Mouse (Mus musculus): ENCODE data around the gene Emc10. TPM values are rescaled to one million over a fixed set of nuclear protein-coding genes. Genes with fewer than 3 reads are reported as not detected.

The Emc10 gene
- total RNA-seq, 4 experiments from 2014 or later: 73.8 to 84.8 (median 83.7) TPM

DNA sequence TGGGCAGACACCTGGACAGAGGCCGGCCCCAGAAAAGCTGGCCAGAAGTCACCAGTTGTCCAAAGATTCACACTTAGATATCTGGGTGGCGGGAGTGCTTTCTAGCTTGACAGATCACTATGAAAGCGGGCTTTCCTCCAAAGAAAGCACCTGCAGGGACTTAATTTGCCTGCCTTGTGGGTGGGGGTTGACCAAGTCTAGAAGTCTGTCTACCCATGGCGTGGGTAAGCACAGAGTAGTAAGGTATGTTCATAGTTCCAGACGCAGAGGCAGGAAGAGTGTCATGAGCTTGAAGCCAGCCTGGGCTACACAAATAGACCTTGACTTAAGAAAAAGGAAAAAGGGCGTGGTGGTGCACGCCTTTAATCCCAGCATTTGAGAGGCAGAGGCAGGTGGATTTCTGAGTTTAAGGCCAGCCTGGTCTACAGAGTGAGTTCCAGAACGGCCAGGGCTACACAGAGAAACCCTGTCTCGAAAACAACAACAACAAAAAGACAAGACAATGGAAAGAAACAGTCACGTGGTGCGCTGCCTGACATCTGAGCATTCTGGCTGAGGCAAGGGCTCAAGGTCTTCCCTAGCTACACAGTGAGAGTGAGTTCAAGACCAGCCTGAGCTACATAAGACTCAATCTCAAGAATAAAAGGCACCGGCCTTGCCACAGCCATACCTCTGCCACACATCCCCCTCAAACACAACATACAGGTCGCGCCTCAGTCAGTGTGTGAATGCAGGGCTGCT is 30.3 kb upstream of the Emc10 start:
- DNase-seq (ENCODE audit: low spot score): no peak

DNA sequence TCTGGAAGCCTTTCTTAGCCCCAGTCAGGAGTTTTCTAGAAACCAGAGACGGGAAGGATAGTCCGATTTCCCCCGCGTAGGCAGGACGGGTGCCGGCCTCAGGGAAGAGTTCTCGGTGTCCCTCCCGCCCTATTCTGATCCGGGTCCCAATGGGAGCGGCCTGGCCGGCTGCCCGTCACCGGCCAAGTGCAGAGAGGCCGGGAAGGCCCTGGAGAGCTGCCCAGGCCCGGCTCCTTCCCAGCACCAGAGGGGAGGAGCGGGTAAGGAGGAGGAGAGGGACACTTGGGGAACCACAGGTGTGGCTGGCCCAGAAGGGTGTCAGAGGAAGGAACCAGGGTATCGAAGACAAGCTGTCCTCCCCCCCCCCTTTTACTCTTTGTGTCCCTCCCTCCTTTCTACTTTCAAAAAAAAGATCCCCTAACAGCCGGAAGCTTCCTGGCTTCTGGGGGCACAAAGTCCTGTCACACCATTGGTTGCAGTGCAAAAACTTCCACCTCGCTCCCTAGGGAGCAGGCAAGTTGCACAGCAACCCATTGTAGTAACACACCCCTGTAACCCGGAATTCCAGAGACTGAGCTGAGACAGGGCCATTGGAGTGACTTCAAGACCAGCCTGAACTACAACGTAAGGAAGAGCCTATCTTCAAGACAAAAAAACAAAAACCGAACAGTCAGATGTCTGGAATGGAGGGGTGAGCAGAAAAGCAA is 28.9 kb upstream of the Emc10 start:
- peak; percentile 86 for DNase-seq (ENCODE audit: low spot score)

DNA sequence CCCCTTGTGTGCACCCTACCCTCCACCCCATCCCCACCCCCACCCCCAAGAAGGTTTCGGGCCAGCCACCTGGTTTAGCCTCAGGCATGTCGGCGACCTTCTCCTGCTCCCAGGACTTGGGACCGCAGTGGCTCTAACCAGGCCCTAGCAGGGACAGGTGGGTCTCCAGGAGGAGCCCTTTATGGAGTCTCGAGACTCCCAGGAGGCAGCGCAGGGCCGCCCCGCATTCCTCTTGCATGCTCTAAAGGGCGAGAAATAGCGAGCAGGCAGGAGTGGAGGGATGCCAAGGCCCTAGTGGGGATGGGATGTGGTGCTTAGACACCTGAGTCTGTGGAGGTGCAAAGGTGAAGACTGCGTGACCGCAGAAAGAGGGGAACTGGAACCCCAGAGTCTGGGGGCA is 28.2 kb upstream of the Emc10 start, which contains the start of gene Mybpc2:
Gene Mybpc2 (minus strand): TSS at position 155 of the 400 bp plus-strand sequence.
- DNase-seq (ENCODE audit: low spot score): peak; percentile 22

DNA sequence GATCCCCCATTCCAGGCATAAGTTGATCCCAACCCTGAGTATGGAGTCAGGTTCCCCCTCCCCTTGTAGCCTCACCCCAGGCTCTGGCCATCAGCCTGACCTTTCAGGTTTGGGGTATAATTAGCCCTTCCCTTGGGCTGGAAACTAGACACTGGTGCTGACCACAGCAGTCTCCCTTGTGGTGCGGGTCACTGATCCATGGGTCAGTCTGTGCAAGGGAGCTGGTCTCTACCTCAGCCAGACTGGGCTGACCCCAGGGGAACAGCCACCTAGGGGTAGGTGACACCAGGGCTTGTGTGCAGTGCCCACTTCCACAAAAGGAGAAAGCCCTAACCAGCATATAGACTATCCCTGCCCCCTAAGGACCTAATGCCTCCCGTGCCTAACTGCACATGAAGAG is 26.7 kb upstream of the Emc10 start:
- no peak for DNase-seq (ENCODE audit: low spot score)

DNA sequence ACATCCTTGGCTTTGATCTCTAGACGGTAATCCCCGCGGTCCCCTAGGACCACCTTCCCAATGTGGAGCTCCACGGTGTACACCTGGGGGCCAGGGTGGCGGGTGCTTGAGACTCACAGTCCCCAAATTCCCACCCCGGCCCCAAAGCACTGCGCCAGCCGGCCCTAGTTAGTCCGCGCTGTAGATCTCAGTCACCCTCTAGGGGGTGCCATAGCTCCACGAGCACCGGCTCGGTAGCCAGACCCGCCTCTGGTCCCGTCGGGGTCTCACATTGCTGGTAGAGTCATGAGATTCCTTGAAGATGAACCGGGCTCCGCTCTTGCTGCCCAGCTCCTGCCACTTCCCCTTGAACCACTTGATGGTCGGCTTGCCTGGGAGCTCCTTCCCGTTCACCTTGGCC is 25.4 kb upstream of the Emc10 start:
- no peak for DNase-seq (ENCODE audit: low spot score)

DNA sequence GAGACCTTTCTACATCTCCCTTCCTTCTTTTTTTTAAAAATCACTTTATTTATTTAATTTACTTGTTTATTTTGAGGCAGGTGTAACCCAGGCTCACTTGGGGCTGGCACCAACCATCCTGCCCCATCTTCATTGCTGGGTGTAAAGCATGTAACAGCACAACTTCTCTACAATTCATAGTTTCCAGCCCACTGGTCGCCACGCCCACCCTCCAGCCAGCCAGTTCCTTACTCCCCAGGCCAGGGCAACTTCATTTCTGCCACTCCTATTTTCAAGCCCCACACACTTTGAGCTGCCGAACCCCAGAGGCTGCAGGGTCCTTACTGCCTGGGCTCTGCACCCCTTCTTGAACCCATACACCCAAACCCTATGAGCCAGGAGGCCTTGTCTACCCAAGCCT is 24.7 kb upstream of the Emc10 start:
- DNase-seq (ENCODE audit: low spot score): no peak

DNA sequence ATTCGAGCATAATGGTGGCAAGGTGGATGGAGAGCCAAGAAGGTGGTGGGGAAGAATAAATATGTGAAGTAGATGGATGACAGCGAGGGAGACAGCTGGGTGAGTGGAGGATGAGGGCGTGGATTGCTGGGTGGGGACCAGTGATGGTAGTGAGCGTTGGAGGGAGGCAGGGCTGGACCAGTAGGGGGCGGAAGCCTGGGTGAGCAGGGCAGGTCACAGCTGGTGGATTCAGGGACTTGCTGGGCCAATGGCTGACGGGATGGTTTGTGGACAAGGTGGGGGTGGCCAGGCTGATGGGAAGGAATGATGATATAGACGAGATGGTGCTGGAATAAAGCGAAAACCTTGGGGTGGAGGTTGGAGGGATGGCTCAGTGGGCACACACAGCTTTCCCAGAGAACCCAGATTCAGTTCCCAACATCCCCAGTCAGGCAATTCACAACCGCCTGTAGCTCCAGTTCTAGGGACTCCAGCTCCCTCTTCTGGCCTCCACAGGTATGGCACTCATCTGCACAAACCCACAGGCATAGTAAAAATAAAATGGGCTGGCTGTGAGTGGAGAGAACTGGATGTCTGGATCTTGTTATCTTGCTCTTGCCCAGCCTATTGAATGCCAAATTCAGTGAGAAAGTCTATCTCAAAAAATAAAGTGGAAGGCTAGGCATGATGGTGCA is 23.0 kb upstream of the Emc10 start:
- no peak for DNase-seq (ENCODE audit: low spot score)

DNA sequence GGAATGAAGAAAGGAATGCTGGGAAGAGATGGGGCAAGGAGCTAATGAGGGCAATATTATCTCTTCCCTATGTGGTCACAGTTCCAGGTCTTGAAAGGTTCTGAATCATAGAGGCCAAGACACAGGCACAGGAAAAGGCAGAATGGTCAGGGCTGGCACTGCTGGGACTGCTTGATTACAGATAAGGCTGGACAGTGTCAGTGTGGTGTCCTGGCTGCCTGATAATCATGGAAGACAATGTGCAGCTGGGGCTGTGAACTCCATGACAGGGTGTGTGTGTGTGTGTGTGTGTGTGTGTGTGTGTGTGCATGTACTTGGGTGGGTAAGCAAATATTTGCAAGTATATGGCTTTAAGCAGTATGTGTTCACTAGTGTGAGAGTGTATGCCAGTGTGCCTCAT is 11.2 kb upstream of the Emc10 start:
- DNase-seq (ENCODE audit: low spot score): no peak

DNA sequence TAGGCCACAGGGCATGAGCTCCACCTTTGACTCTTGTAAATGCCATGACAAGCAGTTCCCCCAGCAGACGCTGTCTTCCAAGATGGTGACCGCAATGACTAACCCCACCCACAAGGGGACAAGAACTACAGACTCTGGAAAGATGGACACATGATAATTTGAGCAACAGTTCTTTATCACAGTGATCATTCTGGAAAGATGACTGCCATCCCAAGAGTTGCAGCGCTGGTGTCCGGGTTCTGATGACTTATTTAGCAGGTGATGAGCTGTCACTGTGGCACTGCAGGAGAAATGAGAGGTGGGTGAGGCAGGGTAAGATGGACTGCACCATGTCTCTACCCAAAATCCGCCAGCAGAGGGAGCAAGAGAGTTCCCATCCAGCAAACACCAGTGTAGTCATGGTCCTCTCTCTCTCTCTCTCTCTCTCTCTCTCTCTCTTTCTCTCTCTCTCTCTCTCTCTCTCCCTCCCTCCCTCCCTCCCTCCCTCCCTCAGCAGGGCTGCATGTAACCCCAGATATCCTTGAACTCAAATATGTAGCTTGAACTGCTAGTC is 5.3 kb upstream of the Emc10 start:
- peak; percentile 54 for DNase-seq (ENCODE audit: low spot score)

DNA sequence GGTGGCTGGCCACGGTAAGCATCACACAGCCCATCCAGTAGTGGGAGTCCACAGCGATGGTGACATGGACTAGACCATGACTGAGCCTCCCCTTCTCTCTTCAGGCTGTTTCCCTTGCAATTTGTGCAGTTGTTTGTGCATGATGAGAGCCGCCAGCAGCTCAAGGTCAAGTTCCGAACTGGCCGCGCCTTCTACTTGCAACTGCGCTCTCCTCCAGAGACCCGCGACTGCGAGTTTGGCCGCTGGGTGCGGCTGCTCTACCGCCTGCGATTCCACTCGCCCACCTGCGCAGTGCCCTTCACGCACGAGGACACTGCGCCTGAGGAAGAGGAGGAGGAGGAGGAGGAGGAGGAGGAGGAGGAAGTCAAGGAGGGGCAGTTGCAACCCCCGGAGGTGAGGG is 3.7 kb upstream of the Emc10 start:
- no peak for DNase-seq (ENCODE audit: low spot score)

DNA sequence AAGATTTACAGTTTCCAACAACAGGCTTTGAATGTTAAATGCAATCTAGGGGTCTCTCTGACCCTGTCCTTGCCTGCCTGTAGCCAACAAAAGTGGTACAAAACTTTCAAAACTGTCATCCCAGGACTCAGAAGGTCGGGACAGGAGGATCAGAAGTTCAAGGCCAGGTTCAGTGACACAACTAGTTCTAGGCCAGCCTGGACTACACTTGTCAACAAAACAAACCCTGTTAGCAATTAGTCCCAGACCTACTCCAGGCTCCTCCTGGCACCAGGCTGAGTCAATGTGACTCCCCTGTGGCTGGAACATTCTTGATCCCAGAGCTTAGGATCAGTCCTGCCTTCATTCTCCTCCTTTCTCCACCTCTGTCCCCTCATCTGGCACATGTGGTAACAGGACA is 2.6 kb upstream of the Emc10 start:
- DNase-seq (ENCODE audit: low spot score): no peak

DNA sequence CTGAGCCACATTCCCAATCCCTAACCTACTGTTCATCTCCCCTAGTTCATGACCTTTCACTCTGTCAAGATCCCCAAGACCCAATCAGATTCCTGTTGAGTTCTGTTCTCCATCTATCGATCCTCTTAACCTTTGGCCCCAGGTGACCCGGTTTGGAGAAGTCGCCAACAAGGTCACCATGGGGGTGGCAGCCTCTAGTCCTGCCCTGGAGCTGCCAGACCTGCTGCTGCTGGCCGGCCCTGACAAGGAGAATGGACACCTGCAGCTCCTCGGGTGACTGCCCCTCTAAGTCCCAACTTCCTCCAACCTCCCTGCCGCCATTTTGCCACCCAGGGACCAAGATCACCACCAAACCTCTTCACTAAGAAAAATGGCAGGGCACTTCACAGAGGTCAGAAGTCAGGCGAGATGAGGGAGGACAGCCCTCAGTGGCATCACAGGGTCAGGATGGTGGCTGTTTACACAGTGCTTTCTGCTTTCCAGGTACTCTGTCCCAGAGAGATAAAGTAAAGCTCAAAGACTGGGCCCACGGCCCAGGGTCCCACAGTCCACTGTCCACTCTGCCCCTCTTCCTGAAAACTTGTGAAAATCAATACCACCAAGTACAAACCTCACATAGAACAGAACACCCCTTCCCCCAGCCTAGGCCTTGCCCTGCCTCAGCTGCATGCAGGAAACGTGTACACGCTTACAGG is 1.2 kb upstream of the Emc10 start:
- DNase-seq (ENCODE audit: low spot score): no peak

DNA sequence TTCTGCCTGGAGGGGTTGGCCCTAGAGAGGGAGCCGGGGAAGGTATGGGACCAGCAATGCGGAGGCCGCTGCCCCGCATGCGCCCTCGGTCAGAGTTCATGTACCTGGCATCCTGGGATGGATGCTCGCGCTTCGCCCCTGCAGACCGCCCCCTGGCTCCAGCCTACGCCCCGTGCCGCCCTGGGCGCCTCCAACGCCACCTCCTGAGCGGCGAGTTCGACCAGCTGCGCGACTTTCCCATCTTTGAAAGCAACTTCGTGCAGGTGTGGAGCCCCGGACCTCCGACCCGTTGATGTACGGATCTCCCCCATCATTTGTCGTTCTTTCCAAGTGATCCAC is 411 bp upstream of the Emc10 start:
- no peak for DNase-seq (ENCODE audit: low spot score)

DNA sequence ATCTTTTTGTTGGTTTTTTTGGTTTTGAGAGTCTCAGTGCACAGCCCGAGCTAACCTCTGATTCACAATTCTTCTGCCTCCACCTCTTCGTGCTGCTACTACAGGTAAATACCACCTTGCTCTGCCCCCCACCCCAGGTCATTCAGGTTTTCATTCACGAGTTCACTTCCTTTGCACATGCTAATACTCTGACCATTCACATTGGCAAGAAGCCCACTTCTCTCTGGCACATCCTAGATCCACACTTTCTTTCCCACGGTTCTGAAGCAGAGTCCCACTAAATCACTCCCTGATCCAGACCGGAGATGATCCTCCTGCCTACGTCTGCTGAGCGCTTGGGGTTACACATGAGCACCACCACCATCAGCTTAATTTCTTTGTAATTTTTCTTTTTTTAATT is 1.2 kb downstream of the Emc10 start:
- DNase-seq (ENCODE audit: low spot score): no peak

DNA sequence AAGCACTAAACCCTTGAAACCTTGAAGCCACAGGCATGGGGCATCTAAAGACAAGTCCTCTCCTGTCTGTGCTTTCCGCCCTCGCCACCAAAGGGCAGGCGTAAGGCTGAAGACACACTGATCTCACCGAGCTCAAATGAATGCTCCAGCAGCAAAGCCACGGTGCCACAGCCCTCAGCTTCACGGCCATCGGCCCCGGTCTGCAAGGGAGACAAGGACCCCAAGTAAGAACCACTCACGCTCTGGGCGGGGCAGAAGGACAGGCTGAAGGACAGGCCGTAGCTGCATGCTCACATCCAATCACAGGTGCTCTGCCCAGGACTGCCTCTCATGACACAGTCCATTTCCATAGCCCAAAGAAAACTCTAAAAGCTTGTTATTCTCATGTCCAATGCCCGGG is 1.6 kb downstream of the Emc10 start:
- no peak for DNase-seq (ENCODE audit: low spot score)

DNA sequence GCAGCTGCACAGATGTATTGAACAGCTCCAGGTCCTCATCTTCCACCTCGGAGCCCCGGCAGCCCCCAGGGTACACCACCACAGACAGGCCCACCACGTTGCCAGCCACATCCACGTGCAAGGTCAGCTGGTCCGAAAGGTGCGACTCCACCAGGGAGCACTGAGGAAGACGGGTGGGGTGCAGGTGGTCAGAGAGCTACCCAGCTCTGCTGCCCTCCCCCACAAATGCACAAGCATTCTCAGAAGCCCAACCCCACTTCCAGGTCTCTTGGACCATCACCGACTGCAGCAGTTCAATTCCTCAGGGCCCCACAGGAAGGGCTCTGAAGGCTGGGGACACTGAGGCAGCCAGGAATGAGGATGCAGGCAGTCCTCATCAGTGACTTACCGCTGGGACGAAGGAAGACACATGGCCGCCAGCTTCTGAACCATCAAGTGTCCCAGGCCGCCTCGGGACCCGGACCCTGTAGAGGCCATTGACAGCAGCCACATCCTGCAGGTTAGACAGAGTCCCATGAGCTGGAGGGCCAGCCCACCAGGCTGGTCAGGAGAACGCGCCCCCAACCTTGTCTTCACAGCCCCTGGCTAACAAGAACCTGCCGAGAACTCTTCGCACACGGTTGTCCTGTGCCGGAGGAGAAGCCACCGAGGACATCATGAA is 4.0 kb downstream of the Emc10 start:
- DNase-seq (ENCODE audit: low spot score): no peak

DNA sequence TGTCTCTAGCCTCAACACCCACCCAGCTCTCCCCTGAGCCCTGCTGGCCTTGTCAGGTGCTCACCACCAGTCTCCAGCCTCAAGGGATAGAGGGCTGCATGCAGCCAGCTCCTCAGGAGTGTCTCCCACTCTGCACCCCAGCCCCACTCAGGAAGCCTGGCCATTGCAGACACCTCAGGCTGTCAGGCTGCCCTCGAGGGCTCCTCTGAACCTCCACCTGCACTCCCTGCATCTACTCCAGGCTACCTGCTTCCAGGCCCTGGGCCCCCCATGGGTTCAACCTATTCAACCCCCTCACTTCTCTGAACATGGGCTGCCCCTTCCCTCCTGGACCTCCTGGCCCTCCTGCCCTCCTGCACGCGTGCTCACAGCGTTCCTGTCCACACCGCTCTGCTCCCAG is 4.9 kb downstream of the Emc10 start:
- no peak for DNase-seq (ENCODE audit: low spot score)

DNA sequence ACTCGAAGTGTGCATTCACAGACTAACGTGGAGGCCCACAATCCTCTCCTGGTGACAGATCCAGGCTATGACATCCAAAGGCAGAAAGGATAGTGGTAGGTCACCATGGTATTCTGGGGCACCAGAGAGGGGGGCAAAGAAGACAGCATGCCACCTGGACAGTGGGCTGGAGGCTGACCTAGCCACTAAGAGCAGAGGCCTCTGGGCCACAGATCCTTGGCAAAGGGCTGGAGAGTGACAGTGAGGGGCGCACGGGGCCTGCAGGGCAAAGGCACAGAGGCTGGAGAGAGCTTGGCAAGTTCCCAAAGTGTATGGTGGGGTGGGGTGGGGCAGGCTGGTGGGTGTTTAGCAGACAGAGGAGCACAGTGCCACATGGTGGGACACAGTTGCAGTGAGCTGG is 6.0 kb downstream of the Emc10 start:
- no peak for DNase-seq (ENCODE audit: low spot score)

DNA sequence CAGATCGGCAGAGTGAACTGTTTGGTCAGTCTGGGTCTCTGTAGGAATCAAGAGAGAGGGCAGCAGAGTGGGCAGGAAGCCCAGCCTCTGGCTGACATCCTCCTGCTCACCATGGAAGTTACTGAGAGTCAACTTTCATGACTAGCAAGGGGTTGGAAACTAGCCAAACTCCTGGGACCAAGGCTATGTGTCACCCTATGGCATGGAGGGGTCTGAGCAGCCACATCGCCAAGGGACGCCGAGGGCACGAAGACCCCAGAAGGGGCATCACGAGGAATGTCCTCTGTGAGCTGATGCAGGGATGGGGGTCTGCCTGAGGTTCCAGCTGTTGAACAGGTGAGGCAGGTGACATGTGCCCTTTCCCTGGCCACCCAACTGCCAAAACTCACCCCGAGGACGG is 7.8 kb downstream of the Emc10 start:
- no peak for DNase-seq (ENCODE audit: low spot score)

DNA sequence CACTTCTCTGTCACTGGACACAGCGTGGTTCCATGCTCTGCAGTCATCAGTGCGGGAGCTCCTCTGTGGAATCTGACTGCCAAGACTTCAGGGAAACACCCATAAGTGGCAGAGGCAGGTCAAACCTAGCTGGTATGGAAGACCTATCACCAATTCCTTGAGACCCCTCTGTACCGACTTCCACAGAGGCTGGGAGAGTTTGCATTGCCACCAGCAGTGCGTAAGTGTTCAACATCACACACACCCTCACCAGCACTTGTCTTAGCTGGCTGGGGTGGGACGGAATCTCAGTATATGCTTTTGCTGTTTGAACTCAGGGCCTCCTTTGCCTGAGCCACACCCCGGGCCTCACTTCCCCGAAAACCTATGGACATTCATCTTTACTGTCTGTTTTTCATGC is 8.4 kb downstream of the Emc10 start:
- no peak for DNase-seq (ENCODE audit: low spot score)

DNA sequence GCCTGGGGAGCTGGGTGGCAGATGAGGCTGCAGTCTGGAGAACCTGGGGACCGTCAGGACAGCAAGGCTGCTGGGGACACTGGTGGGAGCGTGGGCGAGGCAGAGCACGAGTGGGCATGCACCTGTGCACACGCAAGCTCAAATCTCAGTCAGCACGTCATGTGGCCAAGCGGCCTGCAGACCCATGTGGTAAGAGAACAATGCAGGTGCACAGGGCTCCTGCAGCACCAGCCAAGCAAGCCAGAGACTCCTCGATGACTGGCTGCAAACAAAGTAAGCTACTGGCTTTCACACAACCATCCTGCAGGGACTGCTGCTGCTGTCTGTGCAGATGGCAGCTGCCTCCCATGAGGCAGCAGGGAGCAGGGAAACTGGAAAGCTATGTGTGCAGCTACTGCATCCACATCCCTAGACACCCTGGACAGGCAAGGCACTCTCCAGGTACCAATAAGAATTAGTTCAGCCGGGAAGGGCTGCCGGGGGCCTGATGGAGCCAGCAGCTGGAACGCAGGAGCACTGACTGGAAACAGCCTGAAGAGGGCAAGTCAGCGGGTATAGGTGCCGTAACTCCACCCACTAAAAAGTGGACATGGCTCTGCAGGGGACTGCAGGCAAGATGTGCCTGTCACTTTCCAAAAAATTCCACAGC is 9.3 kb downstream of the Emc10 start:
- no peak for DNase-seq (ENCODE audit: low spot score)

Measured in heart, adult 8-10 months (tissue).